Mouse (Mus musculus) forebrain, embryonic 14.5 days (tissue): ENCODE measurements around the gene B3gnt2. TPM values are rescaled to one million over a fixed set of nuclear protein-coding genes. Genes with fewer than 3 reads are reported as not detected.

Experiments
- ATAC-seq: fragments of 200-750 bp; cut with Nextera tagmentation; 2 replicates; pipeline ENCODE4 v1.8.0; 2017; ENCODE audit warnings: mild to moderate bottlenecking, moderate library complexity
- DNase-seq: peaks from one replicate; pipeline ENCODE4 v3.0.0-alpha.2; 2015; ENCODE audit warnings: low spot score
- H3K27ac ChIP-seq: fragments of 300-500 bp; sonication (generic); 2 replicates; pipeline ENCODE4 v1.5.1; 2014; ENCODE audit warnings: low read depth, mild to moderate bottlenecking, control low read depth, low read length, moderate library complexity
- H3K27me3 ChIP-seq: fragments of 300-500 bp; sonication (generic); replicated peaks from 2 replicates; pipeline ENCODE4 v1.6.1; 2014; ENCODE audit warnings: low read length, control low read depth, mixed read lengths; ENCODE audit not compliant: control insufficient read depth, insufficient read depth
- H3K36me3 ChIP-seq: fragments of 300-500 bp; sonication (generic); 2 replicates; pipeline ENCODE4 v1.6.1; 2014; ENCODE audit warnings: low read length, control low read depth; ENCODE audit not compliant: control insufficient read depth, insufficient read depth
- H3K4me1 ChIP-seq: fragments of 300-500 bp; sonication (generic); 2 replicates; pipeline ENCODE4 v1.6.1; 2014; ENCODE audit warnings: antibody characterized with exemption, low read length, control low read depth; ENCODE audit not compliant: control insufficient read depth, insufficient read depth
- H3K4me2 ChIP-seq: fragments of 300-500 bp; sonication (generic); 2 replicates; pipeline ENCODE4 v1.6.1; 2014; ENCODE audit warnings: mild to moderate bottlenecking, control low read depth, low read length
- H3K4me3 ChIP-seq: fragments of 300-500 bp; sonication (generic); 2 replicates; pipeline ENCODE4 v1.5.1; 2014; ENCODE audit warnings: low read depth, low read length, control low read depth
- H3K9ac ChIP-seq: fragments of 300-500 bp; sonication (generic); 2 replicates; pipeline ENCODE4 v1.6.1; 2014; ENCODE audit warnings: mild to moderate bottlenecking, low read length, control low read depth, moderate library complexity
- H3K9me3 ChIP-seq: fragments of 300-500 bp; sonication (generic); replicated peaks from 2 replicates; pipeline ENCODE4 v1.6.1; 2016; ENCODE audit warnings: low read length, control low read depth, mixed read lengths; ENCODE audit not compliant: control insufficient read depth
- WGBS: fragments of 180-500 bp; shearing (Covaris S2); extraction: QIAGEN DNeasy Blood & Tissue Kit; methylation state at CpG from one replicate; pipeline ENCODE4 v1.1.7; 2014; 5-methylcytosine and 5-hydroxymethylcytosine counted together
- polyA plus RNA-seq: library from polyadenylated mRNA; unstranded; fragments of >200 nt; fragmentation: Nextera tagmentation; extraction: Ambion mirVana; gene quantifications from 2 replicates; pipeline ENCODE4 v1.2.1, GENCODE M21; 2014

Gene B3gnt2
- polyA plus RNA-seq, 1 experiment from 2014 or later: 2.3 TPM

DNA sequence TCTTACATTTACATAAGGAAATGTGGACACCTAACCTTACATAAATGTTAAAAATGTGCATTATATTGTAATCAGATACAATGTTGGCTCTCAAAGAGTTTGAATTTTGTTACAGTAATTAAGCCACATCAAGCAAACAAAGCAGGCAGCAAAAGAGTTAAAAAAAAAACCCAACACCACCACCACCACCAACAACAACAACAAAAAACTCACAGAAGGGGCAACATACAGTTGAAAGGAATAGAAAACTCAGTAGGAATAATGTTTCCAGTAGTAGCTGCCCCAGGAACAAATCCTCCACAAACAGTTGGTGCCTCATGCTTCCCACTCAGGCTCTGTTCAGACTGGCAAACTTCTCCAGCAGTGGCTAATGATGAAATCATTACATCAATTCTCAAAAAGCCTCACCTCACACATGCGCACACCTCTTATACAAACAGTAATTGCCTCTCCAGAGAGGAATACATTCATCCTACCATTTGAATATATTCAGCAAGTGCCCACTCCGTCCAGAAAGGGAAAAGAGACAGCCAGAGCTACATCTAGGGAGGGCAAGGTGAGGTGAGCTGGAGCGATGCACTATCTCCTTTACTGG lies 4.3 kb downstream of the B3gnt2 start:
- 79% methylated on average over 3 of the region's 3 CpGs for WGBS
- DNase-seq (no peak), ATAC-seq (no peak)
- Histone ChIP-seq H3K36me3 (no peaks in the 10 kb centered on the region), H3K27me3 (peaks cover 36% of the 10 kb centered on the region), H3K9me3 (no peaks in the 10 kb centered on the region), H3K27ac (no peak overlapping the region), H3K4me1 (peaks cover 14% of the 10 kb centered on the region), H3K4me2 (no peak overlapping the region), H3K4me3 (no peak overlapping the region), H3K9ac (no peak overlapping the region)

GRCm38 (mm10) chr11:22854571-22854970 lies 6.2 kb downstream of the B3gnt2 start:
- Histone ChIP-seq H3K4me2 (no peak overlapping the region), H3K27me3 (peaks cover 18% of the 10 kb centered on the region; the same call in 1 of the 2 replicates), H3K27ac (no peak overlapping the region), H3K9me3 (no peaks in the 10 kb centered on the region), H3K36me3 (no peaks in the 10 kb centered on the region), H3K4me3 (no peak overlapping the region), H3K4me1 (peaks cover 7% of the 10 kb centered on the region), H3K9ac (no peak overlapping the region)
- ATAC-seq (no peak), DNase-seq (no peak)
- 88% methylated on average over 4 of the region's 4 CpGs for WGBS

GRCm38 (mm10) chr11:22853477-22854157 lies 7.1 kb downstream of the B3gnt2 start:
- 65% methylated on average over 2 of the region's 2 CpGs for WGBS
- Histone ChIP-seq H3K4me3 (no peak overlapping the region), H3K4me1 (peaks cover 3% of the 10 kb centered on the region; the same call in 1 of the 2 replicates), H3K9me3 (no peaks in the 10 kb centered on the region), H3K36me3 (no peaks in the 10 kb centered on the region), H3K9ac (no peak overlapping the region), H3K4me2 (no peak overlapping the region), H3K27me3 (peaks cover 12% of the 10 kb centered on the region; the same call in 1 of the 2 replicates), H3K27ac (no peak overlapping the region)
- ATAC-seq (no peak), DNase-seq (no peak)

- ATAC-seq: no peak
- H3K9me3 ChIP-seq: no peaks in the 10 kb centered on the region
- peaks cover 4% of the 10 kb centered on the region; the same call in 1 of the 2 replicates for H3K27me3 ChIP-seq
- DNase-seq: no peak
- no peaks in the 10 kb centered on the region for H3K4me1 ChIP-seq
- no peak overlapping the region for H3K9ac ChIP-seq
- H3K36me3 ChIP-seq: no peaks in the 10 kb centered on the region
- H3K4me2 ChIP-seq: no peak overlapping the region
- WGBS: 65% methylated on average over 1 of the region's 1 CpGs
- H3K27ac ChIP-seq: no peak overlapping the region
- no peak overlapping the region for H3K4me3 ChIP-seq
Measured at GRCm38 (mm10) chr11:22852510-22852909, 8.3 kb downstream of the B3gnt2 start.

DNA sequence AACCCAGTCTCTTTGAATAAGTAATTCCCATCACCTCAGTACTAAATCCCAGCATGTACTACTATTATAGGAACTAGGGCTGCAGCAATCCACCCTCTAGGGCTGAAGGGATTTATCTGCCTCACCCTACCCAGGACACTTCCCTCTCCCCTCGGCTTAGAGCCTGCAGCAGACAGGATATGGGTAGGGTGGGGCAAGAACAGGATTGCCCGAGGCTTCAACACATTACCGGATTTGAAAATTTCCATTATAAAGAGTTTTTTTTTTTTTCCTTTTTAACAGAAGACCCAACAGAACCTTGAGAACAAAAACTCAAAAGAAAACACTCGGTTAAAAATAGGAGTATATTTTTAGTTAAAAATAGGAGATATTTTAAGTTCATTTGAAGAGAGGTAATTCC lies 9.3 kb downstream of the B3gnt2 start:
- H3K9ac ChIP-seq: no peak overlapping the region
- no peak overlapping the region for H3K4me2 ChIP-seq
- no peak for ATAC-seq
- H3K27ac ChIP-seq: no peak overlapping the region
- H3K4me1 ChIP-seq: no peaks in the 10 kb centered on the region
- H3K4me3 ChIP-seq: no peak overlapping the region
- H3K9me3 ChIP-seq: no peaks in the 10 kb centered on the region
- H3K36me3 ChIP-seq: no peaks in the 10 kb centered on the region
- H3K27me3 ChIP-seq: peaks cover under 1% of the 10 kb centered on the region; the same call in 1 of the 2 replicates
- 48% methylated on average over 4 of the region's 4 CpGs for WGBS
- no peak for DNase-seq

GRCm38 (mm10) chr11:22850077-22850476 lies 10.7 kb downstream of the B3gnt2 start:
- DNase-seq (no peak), ATAC-seq (no peak)
- no peak overlapping the region for H3K27ac ChIP-seq
- 88% methylated on average over 4 of the region's 4 CpGs for WGBS
- H3K9me3 ChIP-seq: no peaks in the 10 kb centered on the region
- H3K4me2 ChIP-seq: no peak overlapping the region
- H3K27me3 ChIP-seq: no peaks in the 10 kb centered on the region
- no peaks in the 10 kb centered on the region for H3K36me3 ChIP-seq
- H3K4me3 ChIP-seq: no peak overlapping the region
- H3K9ac ChIP-seq: no peak overlapping the region
- no peaks in the 10 kb centered on the region for H3K4me1 ChIP-seq

DNA sequence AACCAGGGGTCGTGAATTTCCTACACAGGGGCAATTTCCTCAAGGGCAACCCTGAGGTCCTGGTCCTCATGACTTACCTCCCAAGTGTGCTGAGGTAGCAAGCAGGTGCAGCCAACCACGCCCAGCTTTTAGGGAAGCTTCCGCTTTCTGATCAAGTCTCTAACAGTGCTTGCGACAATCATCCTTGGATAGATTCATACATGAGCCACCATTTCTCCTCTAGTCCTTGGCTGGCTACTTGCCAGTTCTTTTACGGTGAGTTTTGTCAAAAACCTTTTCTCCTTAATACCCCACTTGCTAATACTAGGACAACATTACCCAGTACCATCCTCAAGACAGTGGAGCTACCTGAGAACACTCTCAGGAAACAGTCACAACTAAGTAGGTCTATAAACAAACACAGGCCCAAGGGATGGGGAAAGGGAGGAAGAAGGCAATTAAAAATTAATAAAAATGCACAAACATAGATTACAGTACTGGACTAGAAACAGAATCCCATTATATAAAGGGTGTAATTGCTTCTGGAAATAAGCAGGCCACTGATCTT lies 12.0 kb downstream of the B3gnt2 start:
- WGBS: 83% methylated on average over 5 of the region's 5 CpGs

GRCm38 (mm10) chr11:22847732-22848648 lies 12.8 kb downstream of the B3gnt2 start:
- H3K9me3 ChIP-seq: no peaks in the 10 kb centered on the region
- H3K4me2 ChIP-seq: no peak overlapping the region
- H3K9ac ChIP-seq: no peak overlapping the region
- no peaks in the 10 kb centered on the region for H3K4me1 ChIP-seq
- no peak for DNase-seq
- H3K36me3 ChIP-seq: no peaks in the 10 kb centered on the region
- H3K4me3 ChIP-seq: no peak overlapping the region
- 68% methylated on average over 8 of the region's 8 CpGs for WGBS
- H3K27me3 ChIP-seq: no peaks in the 10 kb centered on the region
- no peak for ATAC-seq
- H3K27ac ChIP-seq: no peak overlapping the region

More for the DNA sequence above, 12.0 kb downstream of the B3gnt2 start:
- Histone ChIP-seq H3K4me1 (no peaks in the 10 kb centered on the region), H3K36me3 (no peaks in the 10 kb centered on the region), H3K9ac (no peak overlapping the region), H3K4me2 (no peak overlapping the region), H3K27me3 (no peaks in the 10 kb centered on the region), H3K4me3 (no peak overlapping the region), H3K9me3 (no peaks in the 10 kb centered on the region), H3K27ac (no peak overlapping the region)
- ATAC-seq: no peak
- DNase-seq: no peak
